Mouse (Mus musculus) embryonic facial prominence, embryonic 14.5 days (tissue): ENCODE data around the gene Slco1a5. TPM values are rescaled to one million over a fixed set of nuclear protein-coding genes. Genes with fewer than 3 reads are reported as not detected.

Source experiments
- ATAC-seq: fragments of 200-750 bp; cut with Nextera tagmentation; 2 replicates; pipeline ENCODE4 v1.8.0; 2017; ENCODE audit warnings: low read depth, moderate number of reproducible peaks, moderate TSS enrichment
- DNase-seq: peaks from one replicate; pipeline ENCODE4 v3.0.0-alpha.2; 2015; ENCODE audit warnings: low spot score
- H3K27ac ChIP-seq: fragments of 300-500 bp; sonication (generic); replicated peaks from 2 replicates; pipeline ENCODE4 v1.5.1; 2014; ENCODE audit warnings: low read depth, mild to moderate bottlenecking, low read length, moderate library complexity
- H3K27me3 ChIP-seq: fragments of 300-500 bp; sonication (generic); replicated peaks from 2 replicates; pipeline ENCODE4 v1.6.1; 2014; ENCODE audit warnings: low read length; ENCODE audit not compliant: control insufficient read depth, insufficient read depth
- H3K36me3 ChIP-seq: fragments of 300-500 bp; sonication (generic); 2 replicates; pipeline ENCODE4 v1.6.1; 2014; ENCODE audit warnings: low read length, mixed read lengths; ENCODE audit not compliant: control insufficient read depth, insufficient read depth
- H3K4me1 ChIP-seq: fragments of 300-500 bp; sonication (generic); 2 replicates; pipeline ENCODE4 v1.6.1; 2014; ENCODE audit warnings: antibody characterized with exemption, low read length; ENCODE audit not compliant: control insufficient read depth, insufficient read depth
- H3K4me2 ChIP-seq: fragments of 300-500 bp; sonication (generic); 2 replicates; pipeline ENCODE4 v1.6.1; 2014; ENCODE audit warnings: low read depth, mild to moderate bottlenecking, low read length, moderate library complexity, mixed read lengths
- H3K4me3 ChIP-seq: fragments of 300-500 bp; sonication (generic); 2 replicates; pipeline ENCODE4 v1.5.1; 2014; ENCODE audit warnings: low read depth, mild to moderate bottlenecking, low read length
- H3K9ac ChIP-seq: fragments of 300-500 bp; sonication (generic); 2 replicates; pipeline ENCODE4 v1.6.1; 2014; ENCODE audit warnings: low read depth, mild to moderate bottlenecking, low read length, moderate library complexity, mixed read lengths
- H3K9me3 ChIP-seq: fragments of 300-500 bp; sonication (generic); 2 replicates; pipeline ENCODE4 v1.6.1; 2016; ENCODE audit warnings: low read length; ENCODE audit not compliant: control insufficient read depth
- WGBS: fragments of 180-500 bp; shearing (Covaris S2); extraction: QIAGEN DNeasy Blood & Tissue Kit; methylation state at CpG from one replicate; pipeline ENCODE4 v1.1.7; 2014; 5-methylcytosine and 5-hydroxymethylcytosine counted together
- polyA plus RNA-seq: library from polyadenylated mRNA; unstranded; fragments of >200 nt; fragmentation: Nextera tagmentation; extraction: Ambion mirVana; gene quantifications from 2 replicates; pipeline ENCODE4 v1.2.1, GENCODE M21; 2014

The Slco1a5 gene
- polyA plus RNA-seq, 1 experiment from 2014 or later, result 0.96 TPM

DNA sequence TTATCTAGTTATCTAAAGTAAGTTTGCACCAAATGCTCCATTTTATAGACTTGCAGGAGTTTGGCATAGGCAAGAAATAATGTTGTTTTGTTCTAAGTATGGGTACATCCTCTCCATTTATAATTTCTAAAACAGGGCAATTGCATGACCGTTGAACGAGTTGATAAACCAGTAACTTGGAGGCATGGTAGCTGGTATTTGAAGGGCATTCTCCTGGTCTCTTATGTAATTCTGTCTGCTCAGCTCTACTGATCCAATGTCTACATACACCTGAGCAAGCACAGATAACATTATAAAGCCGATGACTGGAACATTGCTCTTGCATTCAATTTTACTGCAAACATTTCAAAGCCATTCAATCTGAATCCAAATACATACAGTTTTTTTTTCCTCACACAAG lies 135.4 kb downstream of the Slco1a5 start:
- ATAC-seq (no peak), DNase-seq (no peak)
- Histone ChIP-seq H3K4me3 (no peak overlapping the region), H3K9me3 (no peaks in the 10 kb centered on the region), H3K36me3 (no peaks in the 10 kb centered on the region), H3K9ac (no peak overlapping the region), H3K4me1 (no peaks in the 10 kb centered on the region), H3K4me2 (no peak overlapping the region), H3K27ac (no peak overlapping the region), H3K27me3 (no peaks in the 10 kb centered on the region)
- WGBS, result 92% methylated on average over 3 of the region's 3 CpGs

- no peak for DNase-seq
- Histone ChIP-seq H3K27me3 (no peaks in the 10 kb centered on the region), H3K36me3 (no peaks in the 10 kb centered on the region), H3K9ac (no peak overlapping the region), H3K4me3 (no peak overlapping the region), H3K4me2 (no peak overlapping the region), H3K27ac (no peak overlapping the region), H3K9me3 (no peaks in the 10 kb centered on the region), H3K4me1 (no peaks in the 10 kb centered on the region)
- no peak for ATAC-seq
- 68% methylated on average over 2 of the region's 2 CpGs for WGBS
Measured at GRCm38 (mm10) chr6:142185868-142186415, 136.8 kb downstream of the Slco1a5 start.

Other genes starting within 250 kb of the Slco1a5 start
- gene Slco1a6, start 114.5 kb downstream of the Slco1a5 start, polyA plus RNA-seq, result 0.35 TPM in 1 of 2 replicates, not detected in the other
- gene Iapp, start 24.6 kb downstream of the Slco1a5 start, polyA plus RNA-seq, result 0.35 and 0.42 TPM in 2 replicates
- 13.2 and 16.8 TPM in 2 replicates for gene Pyroxd1, start 22.7 kb upstream of the Slco1a5 start, polyA plus RNA-seq
- 22.9 and 30.2 TPM in 2 replicates for gene Recql, start 64.1 kb upstream of the Slco1a5 start, polyA plus RNA-seq
- 133 and 142 TPM in 2 replicates for gene Golt1b, start 64.2 kb upstream of the Slco1a5 start, polyA plus RNA-seq
- gene Spx, start 90.5 kb upstream of the Slco1a5 start, polyA plus RNA-seq, result 1.1 TPM in 2 replicates
- gene Gys2, start 150.1 kb upstream of the Slco1a5 start, polyA plus RNA-seq, result not detected in 2 replicates
- 218 and 247 TPM in 2 replicates for gene Ldhb, start 185.0 kb upstream of the Slco1a5 start, polyA plus RNA-seq
- 16.8 and 21.0 TPM in 2 replicates for gene Kcnj8, start 248.6 kb upstream of the Slco1a5 start, polyA plus RNA-seq